Mouse (Mus musculus): ENCODE results near the gene Krt17. TPM values are rescaled to one million over a fixed set of nuclear protein-coding genes. Genes with fewer than 3 reads are reported as not detected.

Gene Krt17
- polyA plus RNA-seq, 1 experiment = 0.13 TPM

DNA sequence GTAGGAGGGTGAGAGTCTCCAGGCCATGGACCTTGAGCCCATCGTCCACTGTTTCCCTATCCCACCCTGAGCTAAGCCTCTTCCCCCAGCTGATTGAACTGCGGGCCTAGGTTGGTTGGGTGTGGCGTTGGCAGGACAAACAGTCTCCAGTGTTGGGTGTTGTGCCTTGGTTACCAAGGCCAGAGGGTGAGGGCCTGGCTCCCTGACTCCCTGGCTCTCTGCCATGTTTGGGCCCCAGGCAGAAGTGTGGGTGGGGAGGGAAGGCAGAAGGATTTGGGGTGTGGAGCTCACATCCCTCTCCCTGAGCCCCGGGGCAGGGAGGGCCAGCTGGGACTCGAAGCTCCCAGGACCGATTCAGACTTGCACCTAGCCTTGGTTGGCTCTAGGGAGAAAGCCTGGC is 28.1 kb upstream of the Krt17 start:
- Histone ChIP-seq H3K4me3 (ENCODE audit: insufficient read depth, low read length) (no peak overlapping the region), H3K27ac (ENCODE audit: insufficient read depth, low read length) (no peak overlapping the region), H3K4me1 (ENCODE audit: control insufficient read depth, insufficient read depth, low read length) (no peaks in the 10 kb centered on the region)
- TF ChIP-seq CTCF (IDR thresholded peaks at IDR 0.05; ENCODE audit: extremely low read depth, insufficient read depth, low read length) (no peak), POLR2A (IDR thresholded peaks at IDR 0.05; ENCODE audit: extremely low read depth, insufficient read depth, low read length) (no peak)

- TF ChIP-seq CTCF (IDR thresholded peaks at IDR 0.05; ENCODE audit: extremely low read depth, insufficient read depth, low read length) (no peak), POLR2A (IDR thresholded peaks at IDR 0.05; ENCODE audit: extremely low read depth, insufficient read depth, low read length) (no peak)
- no peaks in the 10 kb centered on the region for H3K4me1 ChIP-seq (ENCODE audit: control insufficient read depth, insufficient read depth, low read length)
Observed at GRCm38 (mm10) chr11:100287024-100287423, 26.2 kb upstream of the Krt17 start.

DNA sequence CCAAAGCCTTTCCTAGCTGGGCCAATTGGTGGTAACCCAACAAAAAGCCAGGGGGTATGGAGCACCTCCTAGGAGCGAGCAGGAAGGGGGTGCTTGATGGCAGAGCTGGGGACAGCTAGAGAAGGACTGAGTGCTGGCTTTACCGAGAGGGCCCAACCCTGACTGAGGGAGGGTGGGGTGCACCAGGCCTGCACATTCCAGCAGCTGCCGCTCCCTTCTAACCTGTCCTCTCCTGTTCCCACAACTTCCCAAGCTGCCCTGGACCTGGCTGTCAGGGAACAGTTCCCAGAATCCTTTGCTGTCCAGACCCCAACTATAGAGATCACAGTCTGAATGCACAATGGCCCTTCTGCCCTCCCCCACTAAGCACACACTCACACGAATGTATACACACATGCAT is 24.2 kb upstream of the Krt17 start:
- Histone ChIP-seq H3K4me1 (ENCODE audit: control insufficient read depth, insufficient read depth, low read length) (no peaks in the 10 kb centered on the region), H3K27ac (ENCODE audit: insufficient read depth, low read length) (no peak overlapping the region), H3K4me3 (ENCODE audit: insufficient read depth, low read length) (no peak overlapping the region)
- TF ChIP-seq CTCF (IDR thresholded peaks at IDR 0.05; ENCODE audit: extremely low read depth, insufficient read depth, low read length) (no peak), POLR2A (IDR thresholded peaks at IDR 0.05; ENCODE audit: extremely low read depth, insufficient read depth, low read length) (no peak)

More at GRCm38 (mm10) chr11:100287024-100287423, 26.2 kb upstream of the Krt17 start:
- no peak overlapping the region for H3K27ac ChIP-seq (ENCODE audit: insufficient read depth, low read length)
- H3K4me3 ChIP-seq (ENCODE audit: insufficient read depth, low read length) = no peak overlapping the region

- H3K4me3 ChIP-seq (ENCODE audit: insufficient read depth, low read length) = no peak overlapping the region
- TF ChIP-seq CTCF (IDR thresholded peaks at IDR 0.05; ENCODE audit: extremely low read depth, insufficient read depth, low read length) = peak; percentile 62
- no peak for TF ChIP-seq POLR2A (IDR thresholded peaks at IDR 0.05; ENCODE audit: extremely low read depth, insufficient read depth, low read length)
- no peaks in the 10 kb centered on the region for H3K4me1 ChIP-seq (ENCODE audit: control insufficient read depth, insufficient read depth, low read length)
- no peak overlapping the region for H3K27ac ChIP-seq (ENCODE audit: insufficient read depth, low read length)
Observed at GRCm38 (mm10) chr11:100282549-100282948, 21.7 kb upstream of the Krt17 start.

DNA sequence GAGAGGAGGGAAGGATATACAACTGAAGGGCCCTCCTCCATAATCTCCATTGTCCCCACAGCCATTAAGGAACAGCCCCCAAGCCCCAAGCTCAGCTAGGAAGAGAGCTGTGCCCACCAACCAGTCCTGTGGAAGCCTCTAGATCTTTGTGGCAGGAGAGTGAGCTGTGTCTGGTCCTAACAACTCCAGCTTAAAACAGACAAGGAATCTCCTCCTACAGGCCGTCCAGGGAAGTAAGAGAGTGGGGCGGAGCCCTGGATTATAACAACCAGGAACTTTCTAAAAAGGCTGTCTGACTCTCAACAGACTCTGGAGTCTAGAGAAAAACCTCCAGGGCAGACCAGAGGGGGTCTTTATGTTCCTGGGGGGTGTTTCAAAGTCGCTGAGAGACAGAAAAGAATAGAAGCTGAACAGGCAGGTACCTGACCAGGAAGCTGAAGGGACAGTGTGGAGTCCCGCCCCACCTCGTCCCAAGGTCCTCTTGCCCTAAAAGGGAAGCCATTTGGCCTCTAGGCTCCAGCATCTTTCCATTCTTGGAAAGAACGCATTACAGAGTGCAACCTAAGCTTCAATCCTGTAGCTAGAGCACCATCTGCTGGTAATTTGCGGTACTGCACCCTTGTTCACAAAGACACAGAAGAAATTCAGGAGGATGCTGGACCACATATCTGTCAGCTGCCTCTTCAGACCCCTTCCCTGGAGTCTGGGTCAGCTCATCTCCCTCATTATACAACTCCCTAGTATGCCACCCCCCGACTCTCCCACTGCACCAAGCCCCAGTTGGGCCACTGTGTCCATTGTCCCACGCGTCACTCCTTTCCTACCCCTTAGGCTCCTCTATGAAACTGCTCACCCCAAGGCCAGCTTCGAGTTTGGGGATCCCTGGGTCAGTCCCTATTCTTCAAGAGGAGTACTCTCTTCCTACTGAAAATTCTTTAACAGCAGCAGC is 21.0 kb upstream of the Krt17 start:
- TF ChIP-seq POLR2A (IDR thresholded peaks at IDR 0.05; ENCODE audit: extremely low read depth, insufficient read depth, low read length) = no peak
- peak; percentile 94 for TF ChIP-seq CTCF (IDR thresholded peaks at IDR 0.05; ENCODE audit: extremely low read depth, insufficient read depth, low read length)
- Histone ChIP-seq H3K4me1 (ENCODE audit: control insufficient read depth, insufficient read depth, low read length) (no peaks in the 10 kb centered on the region), H3K27ac (ENCODE audit: insufficient read depth, low read length) (no peak overlapping the region), H3K4me3 (ENCODE audit: insufficient read depth, low read length) (no peak overlapping the region)

DNA sequence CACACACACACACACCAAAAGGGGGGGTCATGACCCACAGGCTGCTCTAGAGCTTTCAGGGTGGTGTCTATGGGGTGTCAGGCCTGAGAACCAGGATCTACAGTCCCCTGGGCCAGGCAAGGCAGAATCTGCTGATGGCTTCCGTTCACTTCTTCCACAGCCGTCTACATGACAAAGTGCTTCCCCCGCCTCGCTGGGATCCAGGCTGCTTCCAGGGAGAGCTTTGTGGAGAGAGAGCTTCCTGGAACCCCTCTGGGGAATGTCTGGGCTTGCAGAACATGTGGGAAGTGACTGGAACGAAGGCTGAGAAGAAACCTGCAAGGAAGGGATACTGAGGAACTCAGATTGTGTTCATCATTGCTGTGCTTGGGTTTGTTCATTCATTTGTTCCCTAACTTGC is 17.9 kb upstream of the Krt17 start:
- no peak overlapping the region for H3K4me3 ChIP-seq (ENCODE audit: insufficient read depth, low read length)
- H3K4me1 ChIP-seq (ENCODE audit: control insufficient read depth, insufficient read depth, low read length) = no peaks in the 10 kb centered on the region
- TF ChIP-seq CTCF (IDR thresholded peaks at IDR 0.05; ENCODE audit: extremely low read depth, insufficient read depth, low read length) = no peak
- TF ChIP-seq POLR2A (IDR thresholded peaks at IDR 0.05; ENCODE audit: extremely low read depth, insufficient read depth, low read length) = no peak
- H3K27ac ChIP-seq (ENCODE audit: insufficient read depth, low read length) = no peak overlapping the region

DNA sequence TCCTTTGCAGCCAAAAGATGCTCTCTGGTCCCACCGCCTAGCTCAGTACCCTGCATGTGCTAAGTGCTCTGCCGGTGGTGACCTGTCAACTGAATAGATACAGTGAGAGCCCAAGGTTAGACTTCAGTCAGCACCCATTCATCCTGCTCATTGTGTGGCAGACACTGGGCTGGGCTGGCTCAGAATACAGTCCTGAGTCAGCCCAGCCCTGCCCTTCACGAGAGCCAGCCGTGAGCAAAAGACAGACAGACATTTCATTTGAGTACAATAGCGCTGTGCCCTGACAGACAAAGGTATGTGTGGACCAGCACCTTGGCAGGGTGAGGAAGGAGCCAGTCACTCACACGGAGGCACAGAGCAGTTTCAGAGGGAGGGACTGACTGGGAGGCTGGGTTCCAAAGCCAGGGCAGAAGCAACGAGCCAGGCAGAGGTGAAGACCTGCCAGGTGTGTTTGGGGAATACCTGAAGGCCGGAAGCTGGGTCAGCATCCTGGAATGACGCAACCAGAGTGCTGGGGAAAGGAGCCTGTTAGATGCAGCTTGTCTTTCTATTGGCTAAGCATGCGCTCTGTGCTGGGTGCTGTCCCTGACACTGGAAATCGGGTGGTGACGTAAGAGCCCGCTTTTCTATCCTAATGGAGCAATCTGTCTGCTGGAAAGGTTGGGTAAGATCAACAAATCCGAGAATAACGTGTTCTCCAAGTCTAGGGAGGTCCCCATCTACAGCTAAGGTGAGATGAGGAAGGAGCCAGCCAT is 17.1 kb upstream of the Krt17 start:
- Histone ChIP-seq H3K27ac (ENCODE audit: insufficient read depth, low read length) (no peak overlapping the region), H3K4me3 (ENCODE audit: insufficient read depth, low read length) (no peak overlapping the region), H3K4me1 (ENCODE audit: control insufficient read depth, insufficient read depth, low read length) (no peaks in the 10 kb centered on the region)
- TF ChIP-seq CTCF (IDR thresholded peaks at IDR 0.05; ENCODE audit: extremely low read depth, insufficient read depth, low read length) (no peak), POLR2A (IDR thresholded peaks at IDR 0.05; ENCODE audit: extremely low read depth, insufficient read depth, low read length) (no peak)

- TF ChIP-seq CTCF (IDR thresholded peaks at IDR 0.05; ENCODE audit: extremely low read depth, insufficient read depth, low read length) = no peak
- no peak for TF ChIP-seq POLR2A (IDR thresholded peaks at IDR 0.05; ENCODE audit: extremely low read depth, insufficient read depth, low read length)
- H3K27ac ChIP-seq (ENCODE audit: insufficient read depth, low read length) = no peak overlapping the region
- H3K4me3 ChIP-seq (ENCODE audit: insufficient read depth, low read length) = no peak overlapping the region
- H3K4me1 ChIP-seq (ENCODE audit: control insufficient read depth, insufficient read depth, low read length) = no peaks in the 10 kb centered on the region
Observed at GRCm38 (mm10) chr11:100275466-100275865, 14.6 kb upstream of the Krt17 start.

DNA sequence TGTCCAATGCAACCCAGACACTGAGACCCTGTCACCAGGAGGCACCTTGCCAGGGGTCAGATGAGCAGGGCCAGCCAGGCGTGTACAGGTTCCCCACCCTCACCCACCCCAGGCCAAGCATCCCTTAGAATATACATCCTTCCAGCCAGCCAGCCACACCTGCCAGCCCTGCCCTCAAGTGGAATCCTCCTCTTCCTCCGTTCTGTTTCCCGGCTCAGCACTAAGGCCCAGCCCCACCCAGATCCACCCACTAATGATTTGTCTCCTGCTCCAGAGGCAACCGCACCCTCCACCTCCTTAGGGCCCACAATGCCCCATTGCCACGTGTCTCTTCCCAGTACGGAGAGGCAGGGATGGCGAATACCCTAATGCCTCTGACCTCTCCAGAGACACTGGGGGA is 13.9 kb upstream of the Krt17 start:
- no peak overlapping the region for H3K4me3 ChIP-seq (ENCODE audit: insufficient read depth, low read length)
- H3K4me1 ChIP-seq (ENCODE audit: control insufficient read depth, insufficient read depth, low read length) = no peaks in the 10 kb centered on the region
- no peak overlapping the region for H3K27ac ChIP-seq (ENCODE audit: insufficient read depth, low read length)
- TF ChIP-seq CTCF (IDR thresholded peaks at IDR 0.05; ENCODE audit: extremely low read depth, insufficient read depth, low read length) (no peak), POLR2A (IDR thresholded peaks at IDR 0.05; ENCODE audit: extremely low read depth, insufficient read depth, low read length) (no peak)

Data from cortical plate, adult 2 months (tissue).